Mouse (Mus musculus) duodenum, adult 2 months (tissue): Measurements from ENCODE around the gene Olfr1053. TPM values are rescaled to one million over a fixed set of nuclear protein-coding genes. Genes with fewer than 3 reads are reported as not detected.

Experiments
- polyA plus RNA-seq: library from polyadenylated mRNA; depleted of rRNA; stranded (reverse); fragments of >200 nt; gene quantifications from 2 replicates; pipeline ENCODE4 v1.2.3, GENCODE M21; 2012; ENCODE audit warnings: low replicate concordance; rRNA removed

Gene Olfr1053
- not detected in 2 replicates for polyA plus RNA-seq

DNA sequence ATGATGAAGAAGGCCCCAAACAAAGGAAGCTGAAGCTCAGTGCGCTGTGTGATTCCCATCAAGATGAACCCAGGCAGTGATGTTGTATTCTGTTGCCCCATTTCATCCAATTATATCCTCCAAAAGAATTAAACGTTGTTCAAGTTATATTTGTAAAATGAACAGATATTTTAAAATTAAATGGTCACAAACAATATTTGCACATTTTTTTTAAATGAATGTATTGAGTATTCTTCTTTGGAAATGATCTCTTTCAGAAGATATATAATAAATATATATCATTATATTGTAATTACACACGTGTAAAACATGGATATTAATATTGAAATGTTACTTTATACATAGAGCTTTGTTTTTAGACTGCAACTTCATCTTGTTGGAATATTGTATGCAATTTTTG is at the start of gene Olfr1053:
Gene Olfr1053 (minus strand): TSS at position 101 of the 400 bp plus-strand sequence.

GRCm38 (mm10) chr2:86362369-86362768 is 47.3 kb upstream of the Olfr1053 start, which contains the start of gene Olfr1056:
TSS of gene Olfr1056 (minus strand) at chr2:86362469.

GRCm38 (mm10) chr2:86350184-86350583 is 35.1 kb upstream of the Olfr1053 start, which contains the start of gene Olfr1055:
TSS of gene Olfr1055 (minus strand) at chr2:86350284.

DNA sequence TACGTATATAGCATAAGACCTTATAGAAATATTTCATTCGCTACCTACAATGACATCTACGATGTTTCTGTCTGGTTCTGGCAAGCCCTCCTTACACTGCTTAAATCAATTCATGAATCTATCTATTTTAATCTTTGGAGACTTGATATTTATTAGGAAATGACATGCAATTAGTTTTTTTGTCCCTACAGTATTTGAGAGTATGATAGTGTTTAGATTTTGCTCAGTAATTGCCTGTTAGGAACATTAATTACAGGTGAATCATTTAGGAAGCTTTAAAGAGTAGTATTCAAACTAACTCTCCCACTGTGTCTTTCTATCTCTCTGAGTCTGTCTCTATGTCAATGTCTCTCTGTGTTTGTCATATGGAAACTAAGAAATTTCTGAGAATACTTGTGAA is 20.2 kb upstream of the Olfr1053 start, which contains the start of gene Olfr1054:
Gene Olfr1054 (minus strand): TSS at position 101 of the 400 bp plus-strand sequence.

GRCm38 (mm10) chr2:86292155-86292554 is 22.9 kb downstream of the Olfr1053 start, which contains the start of gene Olfr1052:
TSS of gene Olfr1052 (plus strand) at chr2:86292455.

GRCm38 (mm10) chr2:86278988-86279387 is 36.1 kb downstream of the Olfr1053 start, which contains the start of gene Olfr1051:
TSS of gene Olfr1051 (minus strand) at chr2:86279088.

Other genes starting within 250 kb of the Olfr1053 start
- gene Olfr1036, start 241.3 kb downstream of the Olfr1053 start, polyA plus RNA-seq, result not detected in 2 replicates
- gene Olfr1037, start 227.9 kb downstream of the Olfr1053 start, polyA plus RNA-seq, result not detected in 2 replicates
- gene Olfr1039, start 179.4 kb downstream of the Olfr1053 start, polyA plus RNA-seq, result not detected in 2 replicates
- gene Olfr1040, start 168.6 kb downstream of the Olfr1053 start, polyA plus RNA-seq, result not detected in 2 replicates
- not detected in 2 replicates for gene Olfr1042, start 153.4 kb downstream of the Olfr1053 start, polyA plus RNA-seq
- not detected in 2 replicates for gene Olfr1043, start 147.8 kb downstream of the Olfr1053 start, polyA plus RNA-seq
- not detected in 2 replicates for gene Olfr1044, start 137.5 kb downstream of the Olfr1053 start, polyA plus RNA-seq
- gene Olfr52, start 129.6 kb downstream of the Olfr1053 start, polyA plus RNA-seq, result not detected in 2 replicates
- not detected in 2 replicates for gene Olfr1045, start 112.3 kb downstream of the Olfr1053 start, polyA plus RNA-seq
- not detected in 2 replicates for gene Olfr1046, start 96.0 kb downstream of the Olfr1053 start, polyA plus RNA-seq
- not detected in 2 replicates for gene Olfr1047, start 83.9 kb downstream of the Olfr1053 start, polyA plus RNA-seq
- not detected in 2 replicates for gene Olfr1048, start 75.0 kb downstream of the Olfr1053 start, polyA plus RNA-seq
- gene Olfr1049, start 57.0 kb downstream of the Olfr1053 start, polyA plus RNA-seq, result not detected in 2 replicates
- not detected in 2 replicates for gene Olfr1051, start 36.2 kb downstream of the Olfr1053 start, polyA plus RNA-seq
- not detected in 2 replicates for gene Olfr1052, start 22.8 kb downstream of the Olfr1053 start, polyA plus RNA-seq
- not detected in 2 replicates for gene Olfr1054, start 20.1 kb upstream of the Olfr1053 start, polyA plus RNA-seq
- not detected in 2 replicates for gene Olfr1055, start 35.0 kb upstream of the Olfr1053 start, polyA plus RNA-seq
- gene Olfr1056, start 47.2 kb upstream of the Olfr1053 start, polyA plus RNA-seq, result not detected in 2 replicates
- not detected in 2 replicates for gene Olfr1057, start 63.1 kb upstream of the Olfr1053 start, polyA plus RNA-seq
- not detected in 2 replicates for gene Olfr1058, start 73.3 kb upstream of the Olfr1053 start, polyA plus RNA-seq
- gene Olfr1061, start 98.8 kb upstream of the Olfr1053 start, polyA plus RNA-seq, result not detected in 2 replicates
- not detected in 2 replicates for gene Olfr1062, start 111.5 kb upstream of the Olfr1053 start, polyA plus RNA-seq
- not detected in 2 replicates for gene Olfr1065, start 135.3 kb upstream of the Olfr1053 start, polyA plus RNA-seq
- gene Olfr1066, start 141.0 kb upstream of the Olfr1053 start, polyA plus RNA-seq, result not detected in 2 replicates
- not detected in 2 replicates for gene Olfr228, start 172.1 kb upstream of the Olfr1053 start, polyA plus RNA-seq
- not detected in 2 replicates for gene Olfr1076, start 193.2 kb upstream of the Olfr1053 start, polyA plus RNA-seq
- not detected in 2 replicates for gene Olfr1079, start 227.2 kb upstream of the Olfr1053 start, polyA plus RNA-seq
- not detected in 2 replicates for gene Olfr1080, start 243.0 kb upstream of the Olfr1053 start, polyA plus RNA-seq